Mouse (Mus musculus): ENCODE results near the gene Mxi1.

DNA sequence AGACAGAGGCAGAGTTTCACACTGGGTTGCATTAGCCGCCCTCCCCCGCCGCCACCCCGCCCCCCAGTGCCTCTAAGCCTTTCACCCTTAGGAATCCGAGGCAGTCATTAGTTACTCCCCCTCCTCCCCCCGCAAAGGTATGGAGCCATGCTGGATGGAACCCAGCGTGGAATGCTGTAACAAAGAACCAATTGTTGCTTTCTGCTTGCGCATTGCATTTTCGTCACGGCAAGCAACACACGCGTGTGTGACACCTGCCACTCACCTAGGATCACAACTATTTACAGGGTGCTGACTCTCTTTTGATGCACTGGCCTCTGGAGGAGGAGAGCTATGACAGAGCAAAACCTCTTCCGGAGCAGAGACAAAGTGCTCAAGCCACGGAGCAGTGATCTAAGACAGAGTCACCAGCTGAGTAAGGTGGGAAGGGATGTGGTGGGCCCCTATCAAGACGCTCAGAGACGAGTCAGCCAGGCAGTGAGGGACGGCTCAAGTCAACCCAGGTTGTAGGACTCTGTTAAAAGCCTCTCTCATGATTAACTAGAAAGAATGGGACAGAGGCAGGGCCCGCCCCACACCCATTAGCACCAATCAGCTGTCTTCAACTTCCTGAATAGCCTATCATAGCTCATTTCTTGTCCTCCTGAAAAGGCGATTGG lies 110.7 kb downstream of the Mxi1 start:
- TF ChIP-seq CTCF (IDR thresholded peaks at IDR 0.05; ENCODE audit: low read depth, low read length) (no peak), POLR2A (IDR thresholded peaks at IDR 0.05; ENCODE audit: insufficient read depth, low read length) (peak; percentile 24)
